Mouse (Mus musculus) layer of hippocampus, adult 2 months (tissue): Measurements from ENCODE around the gene Socs3. TPM values are rescaled to one million over a fixed set of nuclear protein-coding genes. Genes with fewer than 3 reads are reported as not detected.

Source experiments
- DNase-seq, 2 experiments: peaks; one replicate each; pipeline ENCODE4 v3.0.0; 2022; ENCODE audit warnings: low spot score in 2 of 2
- H3K27ac ChIP-seq: fragments of 200-600 bp; 2 replicates; pipeline ENCODE4 v1.8.1; 2022
- H3K4me3 ChIP-seq: fragments of 200-600 bp; 2 replicates; pipeline ENCODE4 v1.8.1; 2022; ENCODE audit warnings: mild to moderate bottlenecking
- CTCF ChIP-seq: fragments of 200-600 bp; conservative IDR thresholded peaks from 2 replicates; pipeline ENCODE4 v1.8.1; 2022; ENCODE audit warnings: antibody characterized with exemption, mild to moderate bottlenecking, moderate library complexity
- total RNA-seq, 2 experiments: library from RNA; stranded (reverse); gene quantifications; 2 replicates each; pipeline ENCODE4 v1.2.3; 2021

The Socs3 gene
- total RNA-seq, 2 experiments from 2014 or later: 0.92 to 1.3 TPM

- no peak for DNase-seq
- no peak for TF ChIP-seq CTCF
- Histone ChIP-seq H3K27ac (no peak overlapping the region), H3K4me3 (no peak overlapping the region)
These were observed 17.5 kb downstream of the Socs3 start for GRCm38 (mm10) chr11:117952174-117952933.

DNA sequence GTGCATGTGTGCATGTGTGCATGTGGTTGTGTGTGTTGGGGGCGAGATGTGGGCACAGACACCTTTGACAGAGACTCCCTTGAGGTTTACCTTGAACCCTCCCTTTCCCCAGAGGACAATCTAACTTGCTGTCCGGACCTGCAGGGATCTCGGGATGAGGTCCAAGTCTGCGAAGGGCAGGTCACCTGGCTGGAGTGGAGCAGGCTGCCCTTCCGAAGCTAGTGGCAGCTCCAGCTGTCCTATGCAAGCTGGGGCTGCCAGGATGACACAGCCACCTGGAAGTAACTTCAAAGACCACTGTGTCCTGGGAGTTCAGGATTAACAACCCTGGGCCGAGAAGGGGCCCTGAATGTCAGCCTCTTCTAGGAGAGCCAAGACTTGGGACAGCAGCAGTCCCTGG lies 18.5 kb downstream of the Socs3 start:
- H3K4me3 ChIP-seq: no peak overlapping the region
- DNase-seq: no peak
- no peak for TF ChIP-seq CTCF
- no peak overlapping the region for H3K27ac ChIP-seq

DNA sequence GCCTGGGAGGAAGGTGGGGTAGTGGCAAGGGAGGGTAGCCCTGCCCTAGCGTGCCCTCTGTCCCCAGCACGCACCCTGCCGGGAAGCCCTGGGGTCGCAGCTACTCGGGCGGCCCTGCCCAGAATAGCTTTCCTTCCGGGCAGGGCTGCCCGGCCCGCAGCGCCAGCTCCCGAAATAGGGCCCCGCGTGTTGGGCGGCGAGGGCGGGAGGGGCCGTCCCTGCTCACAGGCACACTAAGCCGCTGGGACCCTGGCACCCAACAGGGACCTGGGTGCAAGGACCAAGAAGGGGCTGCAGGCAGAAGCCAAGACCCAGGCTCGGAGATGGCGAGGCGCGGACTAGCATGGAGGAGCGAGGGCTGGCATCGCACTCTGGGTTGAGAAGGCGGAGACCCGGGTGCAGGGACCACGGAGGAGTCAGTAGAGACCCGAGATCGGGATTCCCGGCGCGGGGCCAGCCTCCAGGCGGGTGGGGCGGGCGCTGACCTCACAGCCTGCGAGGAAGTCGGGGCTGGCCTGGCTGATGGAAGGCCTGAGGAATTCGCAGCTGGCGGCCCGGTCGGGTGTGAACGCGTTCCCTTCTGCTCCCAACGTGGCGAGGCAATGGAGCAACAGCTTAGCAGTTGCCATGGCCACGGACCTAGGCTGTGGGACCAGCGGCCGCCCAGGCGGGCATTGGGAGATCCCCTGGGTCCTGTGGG lies 20.3 kb downstream of the Socs3 start:
- H3K4me3 ChIP-seq: peak overlapping the region; percentile 39
- TF ChIP-seq CTCF: peak; percentile 38
- DNase-seq: no peak
- peak overlapping the region; percentile 48 for H3K27ac ChIP-seq

- no peak for TF ChIP-seq CTCF
- Histone ChIP-seq H3K4me3 (no peak overlapping the region), H3K27ac (no peak overlapping the region)
- no peak for DNase-seq
These were observed 22.8 kb downstream of the Socs3 start for GRCm38 (mm10) chr11:117946996-117947419.

DNA sequence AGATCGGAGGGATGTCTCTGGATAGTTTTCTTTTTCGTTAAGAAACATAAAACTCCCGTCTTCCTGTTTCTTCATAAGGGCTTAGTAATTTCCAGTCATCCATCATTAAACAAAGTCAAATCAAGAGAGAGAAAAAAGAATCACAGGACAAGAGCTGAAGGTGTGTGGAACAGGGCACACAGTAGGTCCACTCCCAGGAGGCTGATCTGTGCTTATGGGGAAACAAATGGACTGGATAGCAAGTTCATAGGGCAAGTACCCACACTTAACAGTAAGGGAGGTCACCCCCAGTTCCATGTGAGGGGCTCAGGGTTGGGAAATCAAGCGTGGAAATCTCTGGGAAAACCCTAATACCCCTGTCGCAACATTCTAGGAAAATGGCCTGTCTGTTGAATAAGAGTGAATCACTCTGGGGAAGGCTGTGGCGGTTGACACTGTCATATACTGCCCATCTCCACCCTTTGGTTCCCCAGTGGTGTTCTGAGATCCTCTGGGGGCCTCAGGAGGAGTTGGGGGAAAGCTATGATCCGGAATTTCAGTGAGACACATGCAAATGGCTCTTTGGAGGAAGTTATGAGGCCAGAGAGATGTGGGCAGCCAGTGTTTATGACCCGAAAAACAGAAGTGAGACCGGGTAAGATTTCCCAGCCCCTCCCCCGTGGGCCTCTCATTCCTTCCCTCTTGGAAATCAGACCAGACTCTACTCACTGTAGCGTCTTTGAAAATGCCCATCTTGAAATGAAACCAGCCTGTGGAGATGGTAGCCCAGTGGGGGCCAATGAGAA lies 23.5 kb downstream of the Socs3 start:
- no peak overlapping the region for H3K27ac ChIP-seq
- no peak overlapping the region for H3K4me3 ChIP-seq
- no peak for DNase-seq
- TF ChIP-seq CTCF: no peak

DNA sequence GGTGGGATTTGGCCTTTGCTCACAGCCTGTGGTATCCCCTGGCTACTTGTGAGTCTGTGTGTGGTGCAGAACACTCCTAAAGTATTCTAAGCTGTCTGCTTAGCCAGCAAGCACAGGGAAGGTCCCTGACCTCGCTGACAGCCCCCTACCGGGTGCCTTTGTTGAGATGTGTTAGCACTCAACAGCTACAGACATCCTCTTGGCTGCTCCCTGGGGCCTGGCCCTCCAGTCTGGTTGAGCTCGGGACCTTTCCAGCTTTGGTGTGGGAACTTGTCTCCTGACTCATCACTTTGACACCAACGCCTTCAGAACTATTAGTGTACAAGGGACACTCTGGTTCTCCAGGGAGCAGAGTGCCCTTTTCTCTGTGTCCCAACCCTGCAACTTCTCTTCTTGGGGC lies 28.0 kb downstream of the Socs3 start:
- no peak overlapping the region for H3K4me3 ChIP-seq
- H3K27ac ChIP-seq: no peak overlapping the region
- TF ChIP-seq CTCF: no peak
- no peak for DNase-seq

DNA sequence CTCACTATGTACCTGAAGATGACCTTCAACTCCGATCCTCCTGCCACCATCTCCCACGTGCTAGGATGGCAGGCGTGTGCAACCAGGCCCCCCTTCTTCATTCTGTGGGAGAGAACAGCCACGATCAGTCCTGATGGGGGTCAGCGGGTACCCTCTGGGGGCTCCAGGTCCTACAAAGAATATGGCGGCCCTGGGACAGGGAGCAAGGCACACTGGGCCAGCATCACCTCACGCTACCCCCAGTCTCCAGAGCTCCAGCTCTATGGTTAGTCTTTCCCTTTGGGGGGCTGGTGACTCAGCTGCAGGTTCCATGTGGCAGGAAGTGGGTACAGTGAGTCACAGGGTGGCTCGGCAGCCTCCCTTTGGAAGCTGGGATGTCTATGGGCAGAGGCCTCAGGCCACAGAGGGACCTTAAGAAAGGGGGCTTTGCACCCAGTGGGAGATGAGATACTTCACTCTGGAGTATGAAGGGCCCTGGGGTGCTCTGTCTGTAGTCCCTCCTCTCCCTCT lies 28.5 kb downstream of the Socs3 start:
- Histone ChIP-seq H3K4me3 (no peak overlapping the region), H3K27ac (no peak overlapping the region)
- TF ChIP-seq CTCF: no peak
- no peak for DNase-seq

- no peak for TF ChIP-seq CTCF
- Histone ChIP-seq H3K27ac (no peak overlapping the region), H3K4me3 (no peak overlapping the region)
- DNase-seq: no peak
These were observed 29.0 kb downstream of the Socs3 start for GRCm38 (mm10) chr11:117940881-117941280.

DNA sequence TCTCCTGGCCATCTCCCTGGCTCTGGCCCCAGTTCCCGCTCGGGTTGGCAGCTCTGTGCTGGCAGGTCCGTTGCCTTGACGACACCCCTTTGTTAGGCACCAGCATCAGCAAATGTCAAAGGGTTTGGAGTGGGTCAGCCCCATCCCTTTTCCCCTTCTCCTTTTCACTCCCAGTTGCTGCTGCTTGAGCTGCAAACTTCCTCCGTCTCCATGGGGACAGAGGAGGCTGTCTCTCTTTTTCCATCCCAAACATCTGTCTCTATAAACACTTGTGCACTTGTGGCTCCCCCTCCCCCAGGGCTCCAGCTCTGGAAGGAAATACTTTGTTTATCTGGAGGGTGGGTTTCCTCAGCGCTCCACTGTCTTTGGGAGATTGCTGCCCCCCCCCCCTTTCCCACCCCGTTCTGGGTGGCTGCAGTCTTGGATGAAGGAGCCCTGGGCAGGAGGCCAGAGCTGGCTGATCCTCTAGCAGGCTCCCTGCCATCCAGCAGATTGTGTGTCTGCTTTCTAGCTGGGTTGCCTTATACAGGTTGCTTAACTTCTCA lies 30.0 kb downstream of the Socs3 start:
- peak; percentile 63 to 68 for DNase-seq
- H3K27ac ChIP-seq: peak overlapping the region; percentile 3; the same call in 1 of the 2 replicates
- H3K4me3 ChIP-seq: no peak overlapping the region; the same call in 1 of the 2 replicates
- TF ChIP-seq CTCF: no peak

DNA sequence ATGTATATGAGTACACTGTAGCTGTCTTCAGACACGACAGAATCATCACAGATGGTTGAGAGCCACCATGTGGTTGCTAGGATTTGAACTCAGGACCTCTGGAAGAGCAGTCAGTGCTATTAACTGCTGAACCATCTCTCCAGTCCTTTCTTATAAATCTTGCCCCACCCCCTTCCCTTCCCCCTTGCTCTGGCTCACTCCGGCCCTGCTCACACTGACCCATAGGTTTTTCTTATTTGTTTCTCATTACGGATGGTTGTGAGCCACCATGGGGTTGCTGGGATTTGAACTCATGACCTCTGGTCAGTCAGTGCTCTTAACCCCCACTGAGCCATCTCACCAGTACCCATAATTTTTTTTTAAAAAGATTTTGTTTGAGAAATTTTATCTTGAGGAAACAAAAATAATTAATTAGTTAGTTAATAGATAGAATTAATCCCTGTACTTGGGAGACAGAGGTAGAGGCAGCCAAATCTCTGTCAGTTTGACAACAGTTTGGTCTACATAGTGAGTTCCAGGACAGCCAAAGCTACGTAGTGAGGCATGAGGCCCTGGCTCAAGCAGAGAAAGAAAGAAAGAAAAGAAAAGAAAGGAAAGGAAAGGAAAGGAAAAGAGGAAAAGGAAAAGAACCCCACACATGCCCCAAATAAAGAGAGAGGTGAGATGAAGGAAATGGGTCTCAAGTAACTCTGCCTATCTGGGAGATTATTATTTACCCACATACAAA lies 30.7 kb downstream of the Socs3 start:
- no peak overlapping the region; the same call in 1 of the 2 replicates for H3K4me3 ChIP-seq
- no peak for TF ChIP-seq CTCF
- peak overlapping the region; percentile 3; the same call in 1 of the 2 replicates for H3K27ac ChIP-seq
- DNase-seq: no peak

- H3K4me3 ChIP-seq: no peak overlapping the region
- TF ChIP-seq CTCF: no peak
- H3K27ac ChIP-seq: no peak overlapping the region
- DNase-seq: no peak
These were observed 33.6 kb downstream of the Socs3 start for GRCm38 (mm10) chr11:117936202-117936601.

GRCm38 (mm10) chr11:117935616-117936015 lies 34.2 kb downstream of the Socs3 start:
- no peak for DNase-seq
- H3K4me3 ChIP-seq: no peak overlapping the region
- no peak for TF ChIP-seq CTCF
- H3K27ac ChIP-seq: no peak overlapping the region
